Mouse (Mus musculus): ENCODE data around the gene Unc93a.
"Not testable (repeated sequence)": the region's sequence is repeated elsewhere in the genome, so short reads cannot be mapped to it uniquely, and the experiment has no call there.

- not testable (repeated sequence) for TF ChIP-seq CTCF (IDR thresholded peaks at IDR 0.05; ENCODE audit: extremely low read depth, insufficient read length, insufficient replicate concordance, low read depth, low read length); POLR2A (IDR thresholded peaks at IDR 0.05; ENCODE audit: low read depth, low read length)
These were observed 40.1 kb downstream of the Unc93a start for GRCm38 (mm10) chr17:13091510-13091909.
